ENCODE assay signal across 9 mouse cellular contexts in the genomic region with DNA sequence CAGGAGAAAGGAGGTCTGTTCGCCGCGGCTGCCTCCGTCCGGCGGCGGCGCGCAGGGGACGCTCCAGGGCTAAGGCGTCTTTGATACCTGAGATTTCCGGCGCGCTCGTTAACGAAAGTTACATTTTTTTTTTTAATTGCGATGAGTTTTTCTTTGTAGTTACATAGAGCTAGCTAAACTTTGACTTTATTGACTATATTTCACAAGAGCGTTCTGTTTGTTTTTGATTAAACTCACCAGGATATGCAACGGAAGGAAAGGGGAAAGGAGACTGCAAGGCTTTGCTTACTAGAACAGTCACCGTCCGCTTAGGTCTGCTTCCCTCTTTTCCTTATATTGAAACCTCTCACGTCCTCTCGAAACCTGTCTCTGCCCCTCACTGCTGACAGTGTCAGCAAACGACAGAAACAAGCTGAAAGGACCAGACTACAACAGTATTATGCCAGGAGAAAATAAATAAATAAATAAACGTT. TPM values are rescaled to one million over a fixed set of nuclear protein-coding genes. Genes with fewer than 3 reads are reported as not detected.
A peak's percentile ranks its signal among the peaks of the same experiment; 100 is the strongest.
DNase-seq lines count a peak whose midpoint lies in the region; ATAC-seq and TF ChIP-seq lines count a peak whose summit lies in the region.
"Had no signal": no experiment of that assay in that cellular context is flagged by ENCODE, and none has a peak within 500 bp of the region (broad histone marks: within the 10 kb centered on the region; RNA-seq: fewer than 3 reads in every experiment).

Gene Adgrl2, minus strand, starts transcription at position 25 of the 473 bp plus-strand sequence.

- peak within 1 kb of the TSS; percentile 92 for H3K27ac ChIP-seq in gastrocnemius, adult 2 months
- peak within 1 kb of the TSS; percentile 64 for H3K27ac ChIP-seq in ES-E14 (ENCODE audit: insufficient read depth, low read depth, low read length, poor library complexity, severe bottlenecking)
- peak within 1 kb of the TSS; percentile 91 for H3K27ac ChIP-seq in forebrain, postnatal 0 days (ENCODE audit: low read depth, low read length)

- no peaks in the 10 kb centered on the region for H3K27me3 ChIP-seq in forebrain, postnatal 0 days (ENCODE audit: insufficient read depth, low read length)

- no peak for ATAC-seq in forebrain, postnatal 0 days
- no peak for ATAC-seq in inflammation-experienced regulatory T-cells, adult 6 months

- H3K9ac ChIP-seq in ES-E14 (ENCODE audit: insufficient read depth, low read depth, low read length, poor library complexity, severe bottlenecking) = peak within 1 kb of the TSS; percentile 79
- H3K9ac ChIP-seq in forebrain, postnatal 0 days = peak within 1 kb of the TSS; percentile 90

- in situ Hi-C loops in ES-E14 (cut with MboI; ENCODE audit: low sequenced_read_pairs in 2 of 2, unreplicated experiment in 2 of 2) = no loop called here

- no peaks in the 10 kb centered on the region for H3K36me3 ChIP-seq in ES-E14 (ENCODE audit: control insufficient read depth, insufficient read depth, low read length, poor library complexity, severe bottlenecking)
- H3K36me3 ChIP-seq in forebrain, postnatal 0 days (ENCODE audit: insufficient read depth) = no peaks in the 10 kb centered on the region
- H3K36me3 ChIP-seq: G1E had no signal

- H3K9me3 ChIP-seq in ES-E14 (ENCODE audit: control insufficient read depth, insufficient read depth, low read depth, low read length) = no peaks in the 10 kb centered on the region
- H3K9me3 ChIP-seq in forebrain, postnatal 0 days (ENCODE audit: low read length) = no peaks in the 10 kb centered on the region

- TF ChIP-seq CTCF in gastrocnemius, adult 2 months (IDR thresholded peaks at IDR 0.05) = peak; percentile 25; the same call in 1 of the 2 replicates
- TF ChIP-seq CTCF in forebrain, postnatal 0 days (IDR thresholded peaks at IDR 0.05; ENCODE audit: low read depth) = no peak; the same call in 1 of the 2 replicates

- peaks cover 0 to 2% of the 10 kb centered on the region in 2 experiments; a peak in 2 of 4 replicates for H3K4me1 ChIP-seq in ES-E14 (ENCODE audit: control insufficient read depth in 2 of 2, insufficient read depth in 2 of 2, low read length in 2 of 2, poor library complexity in 1 of 2)
- H3K4me1 ChIP-seq in forebrain, postnatal 0 days (ENCODE audit: insufficient read depth) = no peaks in the 10 kb centered on the region

- no peak for DNase-seq in gastrocnemius, adult 2 months
- DNase-seq in gastrocnemius, adult 8-10 months (ENCODE audit: low spot score in 2 of 2) = no peak
- peak; percentile 53 for DNase-seq in ES-E14 (ENCODE audit: low read depth, low spot score)
- no peak for DNase-seq in forebrain, postnatal 0 days
- DNase-seq in induced T-regulatory cell, adult 2 months (ENCODE audit: low read depth) = peak; percentile 8
- DNase-seq in lung, postnatal 25 days (ENCODE audit: low spot score) = peak; percentile 50
- DNase-seq in urinary bladder, postnatal 4 days (ENCODE audit: low spot score in 2 of 2) = no peak

- H3K4me2 ChIP-seq in forebrain, postnatal 0 days (ENCODE audit: low read depth) = peak within 1 kb of the TSS; percentile 71

- under 1% methylated on average over 25 of the region's 25 CpGs for WGBS in forebrain, postnatal 0 days

- peak within 1 kb of the TSS; percentile 97 for H3K4me3 ChIP-seq in gastrocnemius, adult 2 months
- peak within 1 kb of the TSS; percentile 69 to 93 for H3K4me3 ChIP-seq in ES-E14 (ENCODE audit: insufficient read depth in 1 of 2, low read depth in 1 of 2, low read length in 2 of 2, poor library complexity in 1 of 2, severe bottlenecking in 1 of 2)
- H3K4me3 ChIP-seq in forebrain, postnatal 0 days (ENCODE audit: low read depth, low read length) = peak within 1 kb of the TSS; percentile 79

- intact Hi-C loops in gastrocnemius, adult 2 months (cut with DNase I) = no loop called here

TF ChIP-seq in ES-E14, 5 proteins besides CTCF, POLR2A, EP300 and RAD21:
- no peak for TF ChIP-seq MAFK (IDR thresholded peaks at IDR 0.05; ENCODE audit: insufficient read depth, low read depth, low read length)
- TF ChIP-seq HCFC1 (IDR thresholded peaks at IDR 0.05; ENCODE audit: borderline replicate concordance, insufficient read depth, low read length) = no peak
- TF ChIP-seq ZNF384 (IDR thresholded peaks at IDR 0.05; ENCODE audit: low read depth, low read length) = no peak
- TF ChIP-seq CHD2 (IDR thresholded peaks at IDR 0.05; ENCODE audit: low read depth, low read length) = no peak
- no peak for TF ChIP-seq ZC3H11A (IDR thresholded peaks at IDR 0.05; ENCODE audit: borderline replicate concordance, low read depth, low read length)

RNA-seq across cellular contexts. Expression of gene Adgrl2, which starts in this region (rescaled TPM):
- 10 to 100 TPM in 1 of 2 experiments, 1 to 10 TPM in 1; 9.6 to 12.0 TPM for total RNA-seq in gastrocnemius, adult 2 months (2021)
- 1 to 10 TPM; 8.0 to 9.0 (median 8.9) TPM for total RNA-seq in gastrocnemius, adult 8-10 months (2022)
- 29.9 and 36.6 TPM in 2 replicates for total RNA-seq in ES-E14 (2012; rRNA removed)
- 100 and 116 TPM in 2 replicates for total RNA-seq in forebrain, postnatal 0 days (2014; rRNA removed)
- polyA plus RNA-seq in forebrain, postnatal 0 days (2015; fragmentation: Nextera tagmentation; extraction: Ambion mirVana) = 66.3 and 73.6 TPM in 2 replicates
- polyA plus RNA-seq in inflammation-experienced regulatory T-cells, adult 6 months (2017; shearing (Covaris generic)) = under 1 TPM in 1 of 3 experiments, not detected in 2; 0.17 TPM
- polyA plus RNA-seq: G1E had no signal

Comparison
In these comparisons a context has a peak if more than half of its experiments do, and no peak if none do; other contexts are left out.
1. RNA of gene Adgrl2 (polyA plus RNA-seq): 66.3 to 73.6 TPM in forebrain, postnatal 0 days; 0.17 TPM in inflammation-experienced regulatory T-cells, adult 6 months; every median in the first group is over 10 times any median in the second.
2. DNase-seq: peak in ES-E14 (single experiment), induced T-regulatory cell, adult 2 months (single experiment) and lung, postnatal 25 days (single experiment); none in gastrocnemius, adult 2 months (single experiment), gastrocnemius, adult 8-10 months (0 of 2), forebrain, postnatal 0 days (single experiment) and urinary bladder, postnatal 4 days (0 of 2).
3. Peak in every context shown above with its lines, with median percentiles within 50 percentile points of each other: H3K27ac ChIP-seq and H3K4me3 ChIP-seq.